Mouse (Mus musculus): ENCODE data around the gene Triap1.
A peak's percentile ranks its signal among the peaks of the same experiment; 100 is the strongest.
"Not testable (repeated sequence)": the region's sequence is repeated elsewhere in the genome, so short reads cannot be mapped to it uniquely, and the experiment has no call there.

Gene Triap1

DNA sequence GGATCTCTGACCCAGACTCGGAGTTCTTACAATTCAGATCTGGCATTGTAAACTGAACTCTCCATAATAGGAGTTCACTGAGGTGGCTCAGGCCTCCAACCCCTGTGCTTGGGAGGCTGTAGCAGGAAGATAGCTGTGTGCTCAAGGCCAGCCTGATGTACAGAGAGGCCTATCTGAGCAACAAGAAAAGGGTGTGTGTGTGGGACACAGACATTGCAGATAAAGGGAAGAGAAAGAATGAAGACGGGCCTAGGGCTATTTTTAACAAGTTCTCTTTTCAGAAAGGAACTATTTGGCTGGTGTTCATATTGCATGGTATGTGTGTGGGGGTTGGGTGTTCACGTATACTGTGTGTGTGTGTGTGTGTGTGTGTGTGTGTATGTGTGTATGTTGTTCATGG is 7.4 kb upstream of the Triap1 start:
- no peak for DNase-seq (ENCODE audit: low read depth)

DNA sequence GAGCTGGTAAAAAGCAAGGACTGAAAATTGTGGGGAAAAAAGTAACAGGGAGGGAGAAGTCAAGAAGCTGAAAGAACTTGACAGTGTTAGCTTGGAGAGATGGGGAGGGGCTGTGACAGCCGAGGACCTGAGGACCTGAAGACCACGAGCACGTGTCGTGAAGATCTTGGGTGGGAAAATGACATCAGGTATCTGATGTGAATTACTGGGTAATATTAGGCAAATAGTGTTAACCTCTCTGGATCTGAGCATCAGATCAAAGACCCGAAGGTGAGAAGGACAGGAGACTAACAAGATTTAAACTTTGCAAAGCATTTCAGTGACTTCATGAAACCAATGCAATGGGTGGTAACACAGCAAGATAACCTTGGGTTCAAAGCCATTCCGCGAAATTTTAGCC is 1.0 kb upstream of the Triap1 start:
- peak; percentile 33 for DNase-seq (ENCODE audit: low read depth)

DNA sequence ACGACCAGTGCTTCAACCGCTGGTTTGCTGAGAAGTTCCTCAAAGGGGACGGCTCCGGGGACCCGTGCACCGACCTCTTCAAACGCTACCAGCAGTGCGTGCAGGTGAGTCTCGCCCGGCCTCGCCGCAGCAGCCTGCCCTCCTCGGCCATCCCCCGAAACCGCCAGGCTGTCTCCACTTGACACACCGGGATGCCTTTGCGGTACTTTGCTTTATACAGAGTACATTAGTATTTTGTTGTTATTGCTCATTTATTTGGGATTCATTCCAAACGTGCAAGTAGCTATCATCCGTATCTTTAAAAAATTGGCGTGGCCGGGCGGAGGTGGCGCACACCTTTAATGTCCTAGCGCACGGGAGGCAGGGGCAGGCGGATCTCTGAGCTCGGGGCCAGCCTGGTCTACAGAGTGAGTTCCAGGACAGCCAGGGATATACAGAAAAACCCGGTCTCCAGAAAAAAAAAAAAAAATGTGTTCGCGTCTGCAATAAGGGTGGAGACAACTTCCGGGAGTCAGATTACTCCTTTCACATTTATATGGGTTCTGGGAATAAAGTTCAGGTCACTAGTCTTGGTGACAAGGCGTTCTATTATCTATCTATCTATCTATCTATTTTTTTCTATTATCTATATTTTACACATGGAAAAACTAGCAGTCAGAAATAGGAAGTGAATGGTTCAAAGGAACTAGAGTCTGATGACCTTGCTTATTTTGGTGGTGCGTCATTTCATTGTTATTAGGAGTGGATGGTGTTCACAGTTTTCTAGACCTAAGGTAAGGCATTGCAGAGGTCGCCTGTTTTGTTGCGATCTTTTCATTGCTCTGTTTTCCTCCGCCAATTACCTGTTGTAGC is 515 bp downstream of the Triap1 start:
- no peak for DNase-seq (ENCODE audit: low read depth)

DNA sequence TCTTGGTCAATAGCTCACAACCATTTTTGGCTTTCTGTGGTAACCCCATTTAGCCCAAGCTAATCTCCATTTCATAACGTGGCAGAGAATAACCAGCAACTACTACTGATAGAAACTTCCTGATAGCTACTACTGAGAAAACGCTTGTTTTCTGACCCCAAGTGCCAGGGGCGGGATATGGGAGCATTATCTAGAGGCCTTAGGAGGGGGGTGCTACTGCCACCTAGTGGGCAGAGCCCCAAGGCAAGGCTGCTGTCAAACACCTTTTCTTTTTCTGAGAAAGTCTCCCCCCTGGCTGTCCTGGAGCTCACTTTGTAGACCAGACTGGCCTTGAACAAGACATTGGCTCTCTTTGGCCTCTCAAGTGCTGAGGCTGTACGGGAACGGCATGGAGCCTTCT is 6.5 kb downstream of the Triap1 start:
- peak; percentile 93 for DNase-seq (ENCODE audit: low read depth)

DNA sequence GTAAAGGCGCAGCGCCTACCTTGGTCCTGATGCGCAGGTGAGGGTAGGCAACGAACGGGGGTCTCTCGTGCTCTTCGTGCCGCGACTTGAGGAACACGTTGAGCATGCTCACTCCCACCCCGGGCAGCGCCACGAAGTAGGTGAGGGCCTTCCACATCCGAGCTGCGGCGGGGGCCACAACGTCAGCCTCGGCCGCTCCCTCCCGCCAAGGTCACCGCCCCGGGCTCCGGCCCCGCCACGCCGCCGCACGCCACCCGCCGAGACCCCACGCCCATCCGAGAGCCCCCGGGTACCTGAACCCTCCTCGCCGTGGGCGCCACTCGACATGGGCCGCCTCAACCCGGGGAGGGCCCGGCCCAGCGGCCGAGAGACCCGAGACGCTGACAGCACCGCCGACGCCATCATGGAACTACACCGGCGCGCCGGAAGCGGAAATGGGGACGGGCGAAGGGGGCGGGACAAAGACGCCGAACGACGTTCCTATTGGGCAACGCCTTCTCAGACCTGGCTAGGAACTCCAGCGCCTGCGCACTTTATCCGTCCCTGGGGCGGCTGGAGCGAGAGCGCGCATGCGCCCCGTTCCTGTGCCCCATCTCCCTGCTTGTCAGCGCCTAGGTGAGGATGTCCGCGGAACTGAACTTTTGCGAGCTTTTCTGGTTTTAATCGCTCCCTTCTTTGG is 7.7 kb downstream of the Triap1 start, which contains the start of gene Cox6a1:
TSS of gene Cox6a1 (minus strand) at position 436 of the 679 bp plus-strand sequence.
- peak; percentile 100 for DNase-seq (ENCODE audit: low read depth)

DNA sequence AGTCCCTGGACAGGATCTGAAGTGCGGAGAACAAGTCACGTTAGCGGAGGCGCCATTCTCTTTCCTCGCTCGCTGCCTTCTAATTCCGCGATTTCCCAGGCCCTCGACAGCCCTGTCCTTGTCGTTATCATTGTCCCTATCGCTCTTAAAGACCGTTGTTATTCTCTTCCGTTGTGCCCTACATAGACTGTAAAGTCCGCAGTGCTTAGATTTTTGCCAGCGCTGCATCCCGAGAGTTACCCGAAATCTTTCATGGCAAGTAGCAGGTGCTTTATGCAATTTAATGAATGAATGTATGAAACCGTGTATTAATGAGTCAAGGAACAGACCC is 8.2 kb downstream of the Triap1 start:
- DNase-seq (ENCODE audit: low read depth): no peak

DNA sequence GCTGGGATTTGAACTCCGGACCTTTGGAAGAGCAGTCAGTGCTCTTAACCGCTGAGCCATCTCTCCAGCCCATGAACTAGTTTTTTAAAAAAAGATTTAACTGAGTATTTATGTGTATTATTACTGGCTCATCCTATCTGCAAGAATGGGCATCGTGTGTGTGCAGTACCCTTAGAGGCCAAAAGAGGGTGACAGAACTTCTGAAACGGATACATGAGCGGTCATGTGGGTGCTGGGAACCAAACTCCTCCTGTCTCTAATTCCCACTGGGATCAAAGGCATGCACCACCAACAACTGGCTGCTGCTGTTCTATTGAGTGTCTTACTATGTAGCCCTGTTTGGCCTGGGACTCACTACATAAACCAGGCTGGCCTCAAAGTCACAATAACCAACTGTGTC is 10.3 kb downstream of the Triap1 start:
- peak; percentile 33 for DNase-seq (ENCODE audit: low read depth)

DNA sequence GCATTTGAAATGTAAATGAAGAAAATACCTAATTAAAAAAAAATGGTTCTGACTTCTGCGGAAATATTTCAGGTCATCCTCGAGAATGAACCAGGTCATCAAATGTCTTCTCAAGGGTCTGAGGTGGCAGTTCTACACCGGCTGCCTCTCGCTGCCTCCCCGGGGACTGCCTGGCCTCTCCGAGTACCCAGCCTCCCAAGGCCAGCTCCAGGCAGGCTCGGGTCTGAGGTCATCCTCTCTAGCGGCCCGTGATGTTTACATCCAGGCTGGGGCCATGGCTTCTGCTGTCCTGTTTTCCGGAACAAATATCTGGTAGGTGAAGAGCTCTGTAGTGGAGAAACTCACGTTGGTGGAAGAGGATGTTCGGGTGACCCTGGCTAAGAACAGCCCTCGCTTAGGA is 14.0 kb downstream of the Triap1 start:
- DNase-seq (ENCODE audit: low read depth): no peak

DNA sequence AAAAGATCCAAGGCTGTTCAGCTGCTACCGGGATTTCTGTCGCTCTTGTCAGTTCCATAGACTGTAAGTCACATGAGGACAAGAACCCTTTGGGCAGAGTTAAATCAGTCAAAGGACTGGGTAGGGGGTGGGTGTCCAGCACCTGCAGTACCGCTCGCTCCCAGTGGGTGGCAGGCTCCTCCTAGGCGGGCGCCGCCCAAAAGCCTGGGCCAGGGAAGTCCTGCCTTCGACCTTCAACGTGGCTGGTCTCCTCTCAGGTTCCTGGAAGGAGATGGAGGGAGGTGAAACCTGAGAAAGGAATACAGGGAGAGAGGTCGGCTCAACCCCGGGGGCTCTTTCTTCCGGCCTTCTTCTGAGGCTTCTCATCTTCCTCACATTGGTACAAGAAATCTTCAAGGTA is 17.8 kb downstream of the Triap1 start:
- peak; percentile 82 for DNase-seq (ENCODE audit: low read depth)

DNA sequence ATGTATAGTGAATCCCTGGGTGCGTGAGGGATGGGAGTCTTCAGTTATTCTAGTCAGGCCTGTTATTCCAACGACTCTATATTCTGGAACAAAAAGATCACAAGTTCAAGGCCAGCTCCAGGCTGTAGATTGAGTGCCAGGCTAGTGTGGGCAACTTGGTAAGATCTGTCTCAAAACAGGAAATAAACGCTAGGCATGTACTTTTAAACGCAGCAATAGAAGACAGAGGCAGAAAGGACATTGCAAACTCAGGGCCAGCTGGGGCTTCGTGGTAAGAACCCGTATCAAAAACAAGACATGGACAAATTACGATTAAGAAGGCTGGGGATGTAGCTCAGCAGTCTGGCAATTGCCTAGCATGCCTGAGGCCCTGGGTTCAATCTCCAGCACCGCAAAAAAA is 18.4 kb downstream of the Triap1 start:
- DNase-seq (ENCODE audit: low read depth): no peak

DNA sequence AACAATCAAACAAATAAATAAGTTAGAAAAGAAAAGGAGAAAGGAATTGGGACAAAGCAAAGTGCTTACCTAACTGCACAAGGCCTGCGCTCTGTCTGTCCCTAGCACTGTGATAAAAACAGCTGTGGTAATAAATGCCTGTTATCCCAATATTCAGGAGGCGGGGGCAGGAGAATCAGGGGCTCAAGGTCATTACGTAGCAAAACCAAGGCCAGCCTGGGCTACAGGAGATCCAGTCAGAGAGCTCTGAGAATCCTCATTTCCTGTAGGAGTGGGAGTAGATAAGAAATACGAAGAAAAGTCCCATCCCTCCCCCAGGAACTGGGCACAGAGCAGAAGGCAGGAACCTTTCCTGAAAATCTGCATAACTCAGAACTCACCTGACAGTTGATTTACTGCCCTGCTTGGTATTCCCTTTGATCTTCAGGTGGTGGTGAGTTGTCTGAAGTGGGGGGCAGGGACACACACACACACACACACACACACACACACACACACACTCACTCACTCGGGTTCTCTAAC is 18.9 kb downstream of the Triap1 start:
- no peak for DNase-seq (ENCODE audit: low read depth)

DNA sequence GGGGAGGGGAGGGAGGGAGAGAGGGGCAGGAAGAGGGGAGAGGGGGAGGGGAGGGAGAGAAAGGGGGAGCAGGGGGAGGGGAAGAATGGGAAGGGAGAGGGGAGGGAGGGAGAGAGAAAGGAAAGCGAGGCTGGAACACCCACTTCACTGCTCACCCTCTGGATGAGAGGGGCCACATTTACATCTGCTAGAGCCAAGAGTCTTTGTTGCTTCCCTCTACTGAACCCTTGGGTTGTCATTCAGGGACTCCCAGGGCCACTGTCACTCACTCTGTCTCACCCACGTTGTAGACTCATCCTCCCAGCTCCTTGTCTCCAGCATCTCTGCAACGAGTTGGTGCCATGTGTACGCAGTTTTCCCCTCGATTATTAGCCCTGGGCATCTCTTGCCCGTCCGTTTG is 21.2 kb downstream of the Triap1 start:
- DNase-seq (ENCODE audit: low read depth): no peak

DNA sequence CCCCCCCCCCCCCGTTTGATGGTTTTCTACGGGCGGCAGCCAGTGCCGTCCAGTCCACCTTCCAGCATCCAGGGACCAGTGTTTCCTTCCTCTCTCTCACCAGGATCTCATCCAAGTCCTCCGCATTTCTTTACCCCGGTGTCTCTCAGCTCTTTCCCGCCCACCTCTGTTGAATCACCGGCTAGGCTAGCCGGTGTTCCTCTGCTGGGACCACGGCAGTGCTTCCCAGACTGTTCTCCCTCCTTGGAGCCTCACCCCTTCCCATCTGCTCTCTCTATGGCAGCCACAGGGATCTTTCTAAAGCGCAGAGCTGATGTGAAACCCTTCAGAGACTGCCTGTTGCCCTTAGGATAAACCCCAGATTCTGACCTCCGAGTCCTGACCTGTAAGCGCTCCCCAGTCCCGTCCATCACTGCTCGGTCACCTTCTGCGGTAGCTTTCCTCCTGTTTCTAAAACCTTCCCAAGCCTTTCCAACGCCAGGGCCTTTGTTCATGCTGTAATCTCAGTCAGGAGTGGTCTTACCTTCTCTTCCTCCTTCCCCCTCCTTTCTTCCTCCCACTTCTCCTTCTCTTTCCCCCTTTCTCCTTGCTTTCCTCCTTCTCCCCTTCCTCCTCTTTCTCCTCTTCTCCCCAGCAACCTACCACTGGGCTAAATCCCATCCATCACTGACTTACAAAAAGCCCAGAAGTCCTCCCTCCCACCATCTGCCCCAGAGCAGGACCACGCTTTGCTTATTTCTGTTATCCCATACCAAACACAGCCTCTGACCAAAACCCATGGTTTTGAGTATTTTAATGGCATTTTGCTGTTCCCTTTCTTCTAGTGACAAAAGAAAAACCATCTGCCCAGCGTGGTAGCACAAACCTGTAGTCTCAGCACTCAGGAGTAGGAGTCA is 22.0 kb downstream of the Triap1 start:
- no peak for DNase-seq (ENCODE audit: low read depth)

DNA sequence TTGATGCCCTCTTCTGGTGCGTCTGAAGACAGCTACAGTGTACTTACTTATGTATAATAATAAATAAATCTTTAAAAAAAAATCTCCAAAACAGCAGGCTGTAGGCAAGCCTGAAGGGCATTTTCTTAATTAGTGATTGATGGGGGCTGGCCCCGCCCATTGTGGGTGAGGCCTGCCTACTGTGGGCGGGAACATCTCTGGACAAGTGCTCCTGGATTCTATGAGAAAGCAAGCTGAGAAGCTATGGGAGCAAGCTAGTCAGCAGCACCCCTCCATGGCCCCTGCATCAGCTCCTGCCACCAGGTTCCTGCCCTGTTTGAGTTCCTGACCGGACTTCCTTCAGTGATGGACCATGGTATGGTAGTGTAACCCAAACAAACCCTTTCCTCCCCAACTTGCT is 23.8 kb downstream of the Triap1 start:
- DNase-seq (ENCODE audit: low read depth): no peak

DNA sequence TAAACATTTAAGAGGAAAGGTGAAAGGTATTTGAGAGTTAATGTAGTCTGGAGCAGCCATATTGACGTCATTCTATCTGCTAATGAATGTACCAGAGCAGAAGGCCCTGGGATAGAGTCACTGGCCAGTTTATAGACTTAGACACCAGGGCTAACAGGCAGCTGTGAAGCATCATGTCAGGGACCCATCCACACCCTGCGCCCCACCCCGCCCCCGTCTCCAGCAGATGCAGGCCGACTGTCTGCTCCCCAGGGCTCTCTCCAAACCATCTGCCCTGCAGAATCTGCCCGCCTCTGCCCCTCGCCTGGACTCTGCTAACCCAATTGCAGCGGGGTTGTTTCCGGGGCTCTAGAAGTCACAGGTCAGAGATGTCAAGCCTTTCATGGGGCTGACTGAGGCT is 30.7 kb downstream of the Triap1 start:
- no peak for DNase-seq (ENCODE audit: low read depth)

DNA sequence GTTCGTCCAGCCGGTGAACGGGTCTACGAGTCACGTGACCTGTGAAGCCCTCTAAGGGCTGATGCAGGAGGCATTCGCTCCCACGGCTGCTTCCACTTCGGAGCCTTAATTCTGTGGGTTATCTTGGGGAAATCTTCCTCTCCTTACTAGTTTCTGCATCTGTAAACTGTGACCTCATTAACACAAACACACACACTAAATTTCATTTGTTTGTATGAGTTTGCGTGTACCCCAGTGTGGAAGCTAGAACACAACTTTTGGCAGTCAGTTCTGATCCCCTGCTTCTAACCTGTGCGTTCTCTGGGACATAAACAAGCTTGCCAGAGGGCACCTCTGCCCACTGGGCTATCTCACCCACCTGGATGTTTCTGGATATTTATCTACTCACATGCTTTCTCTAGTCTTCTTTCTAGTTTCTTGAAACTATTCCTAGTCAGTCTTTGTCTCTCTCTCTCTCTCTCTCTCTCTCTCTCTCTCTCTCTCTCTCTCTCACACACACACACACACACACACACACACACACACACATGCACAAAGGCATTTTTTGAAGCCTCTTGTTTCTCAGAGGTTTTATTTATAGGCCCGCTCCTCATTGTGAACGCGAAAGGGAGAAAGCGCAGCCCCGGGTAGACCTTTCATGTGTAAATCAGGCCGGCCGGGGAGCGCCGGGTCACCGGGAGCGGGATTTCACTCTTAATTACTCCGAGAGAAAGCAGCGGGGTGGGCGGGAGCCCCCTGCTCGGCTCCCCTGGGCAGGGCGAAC is 32.6 kb downstream of the Triap1 start:
- DNase-seq (ENCODE audit: low read depth): no peak

DNA sequence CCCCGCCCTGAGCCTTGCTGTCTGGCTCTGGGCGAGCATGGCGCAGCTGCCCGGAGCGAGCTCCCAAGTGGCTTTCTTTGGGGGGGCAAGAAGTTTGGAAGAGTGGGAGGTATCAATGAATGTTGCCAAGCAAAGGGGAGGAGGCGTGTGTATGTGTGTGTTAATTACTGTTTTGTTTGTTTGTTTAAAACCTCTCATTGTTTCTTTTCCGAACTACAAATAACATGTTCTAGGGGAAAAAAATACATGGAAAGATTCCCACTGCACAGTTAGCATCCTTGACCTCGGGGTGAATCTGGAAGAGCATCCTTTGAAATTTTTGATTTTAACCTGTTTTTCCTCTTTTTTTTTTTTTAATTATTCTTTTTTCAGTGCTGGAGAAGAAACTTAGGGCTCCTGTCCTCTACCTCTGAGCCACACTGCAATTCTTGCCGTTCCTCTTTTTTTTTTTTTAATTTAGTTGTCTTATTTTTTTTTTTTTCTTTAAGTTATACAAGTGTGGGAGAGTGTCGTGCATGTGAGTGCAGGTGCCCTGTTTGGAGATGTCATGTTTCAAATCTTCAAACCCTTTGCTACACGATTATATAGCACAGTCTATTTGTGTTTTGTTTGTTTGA is 33.3 kb downstream of the Triap1 start:
- DNase-seq (ENCODE audit: low read depth): no peak

DNA sequence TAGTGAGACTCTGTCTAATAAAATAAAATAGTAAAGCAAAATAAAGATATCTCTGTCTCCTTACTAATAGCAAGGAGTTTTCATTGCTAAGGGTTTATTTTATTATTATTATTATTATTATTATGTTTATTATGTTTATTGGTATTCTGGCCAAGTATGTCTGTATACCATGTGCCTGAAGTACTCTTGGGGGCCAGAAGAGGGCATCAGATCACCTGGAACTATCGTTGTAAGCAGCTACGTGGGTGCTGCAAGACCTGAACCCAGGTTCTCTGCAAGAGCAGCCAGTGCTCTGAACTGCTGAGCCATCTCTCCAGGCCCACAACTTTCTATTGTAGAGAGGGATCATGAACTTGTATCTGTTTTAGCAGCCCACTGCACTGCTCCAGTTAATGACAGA is 34.4 kb downstream of the Triap1 start:
- peak; percentile 29 for DNase-seq (ENCODE audit: low read depth)

DNA sequence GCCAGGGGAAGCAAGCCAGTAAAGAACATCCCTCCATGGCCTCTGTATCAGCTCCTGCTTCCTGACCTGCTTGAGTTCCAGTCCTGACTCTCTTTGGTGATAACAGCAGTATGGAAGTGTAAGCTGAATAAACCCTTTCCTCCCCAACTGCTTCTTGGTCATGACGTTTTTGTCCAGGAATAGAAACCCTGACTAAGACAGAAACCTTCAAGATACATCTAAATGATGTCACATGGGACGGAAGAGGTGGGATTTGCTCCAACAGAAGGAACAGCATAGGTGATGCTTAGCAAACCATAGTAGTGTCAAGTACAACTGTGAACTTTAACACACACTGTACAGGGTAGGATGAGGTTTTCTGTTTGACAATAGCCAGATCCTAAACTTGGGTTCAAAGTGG is 37.9 kb downstream of the Triap1 start:
- not testable (repeated sequence) for DNase-seq (ENCODE audit: low read depth)

DNA sequence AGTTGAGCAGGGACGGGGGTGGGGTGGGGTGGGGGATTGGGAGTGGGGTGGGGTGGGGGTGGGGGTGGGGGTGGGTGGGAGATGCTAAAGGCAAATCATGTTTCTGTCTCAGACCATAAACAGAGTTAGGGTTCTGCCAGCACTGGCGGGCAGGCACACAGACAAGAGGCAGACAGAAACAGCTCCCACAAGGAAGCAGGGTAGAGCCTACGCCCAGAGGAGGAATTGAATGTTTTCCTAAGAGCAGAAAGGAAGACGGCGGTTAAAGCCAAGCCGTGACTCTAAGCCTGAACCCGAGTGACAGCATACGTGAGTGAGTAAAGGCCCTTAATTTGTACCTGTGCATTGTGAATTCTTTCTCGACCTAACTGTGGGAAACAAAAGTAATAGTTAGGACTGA is 50.9 kb downstream of the Triap1 start:
- no peak for DNase-seq (ENCODE audit: low read depth)

DNA sequence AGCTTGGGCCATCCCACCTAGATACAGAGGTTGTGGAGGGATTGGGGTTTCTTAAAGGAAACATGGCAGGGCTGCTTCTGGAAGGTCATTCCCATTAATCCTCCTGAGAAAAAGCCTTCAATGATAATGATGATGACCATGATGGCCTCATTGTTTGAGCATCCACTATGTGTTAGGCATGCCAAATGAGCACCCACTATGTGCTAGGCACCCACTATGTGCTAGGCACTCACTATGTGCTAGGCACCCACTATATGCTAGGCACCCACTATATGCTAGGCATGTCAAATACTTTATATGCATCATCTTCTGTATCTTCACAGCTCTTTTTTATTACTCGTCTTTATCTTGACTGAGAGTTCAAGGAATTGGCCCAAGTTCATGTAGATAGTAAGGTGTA is 51.9 kb downstream of the Triap1 start:
- no peak for DNase-seq (ENCODE audit: low read depth)

Data from induced T-regulatory cell, adult 2 months (primary cell).